Mouse (Mus musculus): Measurements from ENCODE around the gene Tfr2. TPM values are rescaled to one million over a fixed set of nuclear protein-coding genes. Genes with fewer than 3 reads are reported as not detected.

Tfr2 gene
- polyA plus RNA-seq, 1 experiment from 2014 or later, result 6.4 TPM

DNA sequence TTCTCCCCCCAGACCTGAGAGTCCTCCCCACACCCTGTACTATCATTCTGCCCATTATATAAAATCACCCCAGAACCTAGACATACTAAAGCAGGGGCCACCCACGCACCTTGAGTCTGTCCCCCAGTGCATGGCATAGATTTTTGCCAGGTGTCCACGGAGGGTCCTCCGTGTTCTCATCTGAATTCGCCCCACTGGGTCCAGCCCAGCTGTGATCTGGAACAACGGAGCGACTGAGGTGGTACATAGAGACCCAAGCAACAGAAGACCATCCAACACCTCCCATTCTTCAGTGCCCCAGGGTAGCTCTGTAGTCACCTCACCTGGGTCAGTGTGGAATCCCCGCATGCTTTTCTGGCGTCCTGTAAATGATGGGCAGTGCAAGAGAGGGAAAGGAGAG, 39.6 kb upstream of the Tfr2 start:
- peak overlapping the region; percentile 76 for H3K4me3 ChIP-seq
- peak overlapping the region; percentile 97 for H3K27ac ChIP-seq (replicated peaks)
- H3K4me2 ChIP-seq, result peak overlapping the region; percentile 82
- 57% methylated on average over 8 of the region's 8 CpGs for WGBS
- H3K9ac ChIP-seq, result peak overlapping the region; percentile 95
- H3K4me1 ChIP-seq (replicated peaks), result peaks cover 39% of the 10 kb centered on the region
- H3K9me3 ChIP-seq, result no peaks in the 10 kb centered on the region
- ATAC-seq (ENCODE audit: low FRiP score, low read depth), result no peak
- H3K36me3 ChIP-seq, result peaks cover 31% of the 10 kb centered on the region
- no peaks in the 10 kb centered on the region for H3K27me3 ChIP-seq

DNA sequence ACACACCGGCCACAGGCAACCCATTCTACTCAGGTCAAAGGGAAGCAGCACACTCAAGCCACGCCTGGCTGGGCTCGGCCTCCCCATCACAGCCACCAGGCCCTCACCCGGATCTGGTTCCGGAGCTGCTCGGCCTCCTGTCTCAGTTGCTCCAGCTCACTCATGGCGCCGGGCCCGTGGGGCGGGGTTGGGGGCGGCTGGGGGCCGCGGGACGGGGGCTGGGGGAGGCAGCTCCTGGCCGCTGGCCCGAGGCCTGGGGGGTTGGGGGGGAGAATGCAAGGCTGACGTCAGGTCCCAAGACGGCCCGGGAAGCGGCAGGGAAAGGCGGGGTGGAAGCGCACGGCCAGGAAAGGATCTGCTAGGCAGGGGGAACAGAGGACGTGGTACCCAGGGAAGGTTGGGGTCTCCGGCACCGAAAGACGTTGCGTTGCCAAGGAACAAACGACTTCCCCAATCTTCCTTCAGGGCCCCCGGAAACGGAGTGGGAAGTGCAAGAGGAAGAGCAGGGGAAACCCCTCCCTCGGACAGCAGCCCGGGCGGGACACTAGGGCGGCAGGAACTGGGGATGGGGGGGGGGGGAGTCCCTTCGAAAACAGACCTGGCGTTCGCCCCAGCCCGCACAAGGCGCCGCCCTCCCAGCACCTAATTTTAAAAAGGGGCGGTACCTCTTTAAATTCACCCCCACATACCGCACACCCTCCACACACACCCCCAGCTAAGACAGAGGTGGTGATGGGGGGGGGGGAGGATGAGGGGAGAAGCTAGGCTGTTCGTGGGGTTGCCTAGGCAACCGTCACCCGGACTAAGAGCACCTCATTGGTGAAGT, 38.8 kb upstream of the Tfr2 start:
- H3K36me3 ChIP-seq, result peaks cover 24% of the 10 kb centered on the region
- H3K4me1 ChIP-seq (replicated peaks), result peaks cover 39% of the 10 kb centered on the region
- H3K9me3 ChIP-seq, result no peaks in the 10 kb centered on the region
- WGBS, result under 1% methylated on average over 45 of the region's 46 CpGs
- H3K9ac ChIP-seq, result peak overlapping the region; percentile 95
- no peaks in the 10 kb centered on the region for H3K27me3 ChIP-seq
- H3K4me2 ChIP-seq, result peak overlapping the region; percentile 82
- peak overlapping the region; percentile 76 for H3K4me3 ChIP-seq
- peak; percentile 76 for ATAC-seq (ENCODE audit: low FRiP score, low read depth)
- peak overlapping the region; percentile 97 for H3K27ac ChIP-seq (replicated peaks)

DNA sequence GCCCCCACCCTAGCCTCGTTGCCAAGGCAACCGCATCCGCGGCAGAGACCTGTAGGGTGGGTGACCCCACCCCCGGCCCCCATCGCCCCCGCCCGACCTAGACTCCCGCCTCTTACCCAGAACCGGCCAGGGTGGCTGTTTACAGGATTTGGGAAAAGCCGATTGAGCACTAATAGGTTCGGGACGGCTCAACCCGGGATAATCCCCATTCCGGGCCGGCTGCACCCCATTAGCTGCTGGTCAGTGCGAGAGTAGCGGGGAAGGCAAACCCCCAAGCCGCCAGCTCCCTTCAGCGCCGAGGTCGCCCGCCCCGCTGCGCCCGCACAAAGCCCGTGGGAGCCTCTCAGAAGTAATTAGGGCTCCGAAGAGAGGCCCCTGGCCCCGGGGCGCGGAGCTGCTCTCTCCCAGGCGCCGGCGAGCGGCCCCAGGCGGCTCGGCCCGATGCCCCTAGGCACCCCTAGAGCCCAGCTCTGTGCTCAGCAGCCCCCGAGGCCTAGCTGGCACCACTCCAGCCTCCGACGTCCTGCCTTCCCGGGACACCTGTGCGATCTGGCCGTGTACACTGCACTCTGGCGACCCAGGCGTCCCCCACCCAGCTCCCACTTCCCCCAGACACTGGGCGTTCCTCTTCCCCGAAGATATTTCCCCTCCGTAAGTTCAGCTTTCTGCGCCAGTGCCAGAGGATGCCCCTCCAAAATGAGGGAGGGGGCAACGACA, 38.1 kb upstream of the Tfr2 start:
- Histone ChIP-seq H3K4me3 (peak overlapping the region; percentile 76), H3K4me2 (peak overlapping the region; percentile 82), H3K27me3 (no peaks in the 10 kb centered on the region), H3K9ac (peak overlapping the region; percentile 95), H3K4me1 (replicated peaks) (peaks cover 32% of the 10 kb centered on the region), H3K27ac (replicated peaks) (peak overlapping the region; percentile 97), H3K36me3 (peaks cover 21% of the 10 kb centered on the region), H3K9me3 (no peaks in the 10 kb centered on the region)
- WGBS, result under 1% methylated on average over 51 of the region's 51 CpGs
- ATAC-seq (ENCODE audit: low FRiP score, low read depth), result peak; percentile 16; the same call in 1 of the 2 replicates

DNA sequence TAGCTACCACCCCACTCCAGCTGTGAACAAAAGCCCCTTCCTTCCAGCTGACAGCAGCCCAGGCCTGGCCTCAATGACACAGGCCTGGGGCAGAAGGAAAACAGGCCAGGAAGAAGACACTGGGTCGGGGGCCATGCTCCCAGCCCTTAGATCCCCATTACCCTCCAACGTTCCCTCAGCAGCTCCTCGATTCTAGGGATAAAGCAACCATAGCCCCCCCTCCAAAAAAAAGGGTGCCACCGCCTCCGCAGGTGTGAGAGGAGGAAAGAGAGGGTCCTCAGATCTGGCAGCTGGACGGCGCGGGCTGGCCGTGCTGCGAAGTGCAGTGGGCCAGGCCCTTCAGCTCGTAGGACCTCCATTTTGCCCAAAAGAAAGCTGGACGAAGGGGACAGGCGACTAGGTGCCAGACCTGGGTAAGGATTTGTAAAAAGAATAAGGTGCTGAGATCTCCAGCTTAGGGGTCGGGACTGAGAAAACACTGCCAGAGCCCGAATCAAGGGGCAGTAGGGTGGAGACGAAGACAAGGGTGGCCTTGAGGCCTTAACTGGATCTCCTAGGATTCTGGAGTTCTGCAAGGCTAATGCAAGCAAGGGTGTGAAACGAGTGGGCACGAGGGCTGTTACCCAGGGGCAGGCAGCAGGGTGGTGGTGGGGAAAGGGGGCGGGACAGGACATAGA, 37.4 kb upstream of the Tfr2 start:
- Histone ChIP-seq H3K27me3 (no peaks in the 10 kb centered on the region), H3K9me3 (no peaks in the 10 kb centered on the region), H3K4me1 (replicated peaks) (peaks cover 30% of the 10 kb centered on the region), H3K4me3 (peak overlapping the region; percentile 76), H3K36me3 (peaks cover 20% of the 10 kb centered on the region), H3K9ac (peak overlapping the region; percentile 95), H3K27ac (replicated peaks) (peak overlapping the region; percentile 97), H3K4me2 (peak overlapping the region; percentile 82)
- 0 out of 2 replicates have a peak, but pooled peaks have one; percentile 4 for ATAC-seq (ENCODE audit: low FRiP score, low read depth)
- under 1% methylated on average over 19 of the region's 19 CpGs for WGBS

DNA sequence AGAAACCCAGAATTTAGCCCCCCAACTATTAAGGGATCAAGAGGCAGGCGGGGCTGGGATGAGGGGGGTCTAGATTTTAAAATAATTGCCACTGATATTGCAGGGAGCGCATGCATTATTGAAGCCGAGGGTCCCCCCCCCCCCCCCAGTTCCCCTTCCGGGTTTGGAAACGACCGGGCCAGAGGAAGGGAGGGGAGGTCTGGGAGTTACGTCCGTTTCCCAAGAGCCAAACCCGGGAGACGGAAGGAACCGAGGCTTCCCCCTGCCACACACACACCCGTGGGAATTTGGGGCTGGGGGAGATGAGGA, 36.9 kb upstream of the Tfr2 start:
- 1% methylated on average over 9 of the region's 12 CpGs for WGBS
- Histone ChIP-seq H3K27me3 (no peaks in the 10 kb centered on the region), H3K9me3 (no peaks in the 10 kb centered on the region), H3K36me3 (peaks cover 16% of the 10 kb centered on the region), H3K4me1 (replicated peaks) (peaks cover 30% of the 10 kb centered on the region), H3K4me2 (peak overlapping the region; percentile 82), H3K4me3 (peak overlapping the region; percentile 76), H3K9ac (peak overlapping the region; percentile 95), H3K27ac (replicated peaks) (peak overlapping the region; percentile 97)
- no peak for ATAC-seq (ENCODE audit: low FRiP score, low read depth)

- peak within 1 kb of the TSS; percentile 95 for H3K9ac ChIP-seq
- H3K27ac ChIP-seq (replicated peaks), result peak within 1 kb of the TSS; percentile 97
- peak within 1 kb of the TSS; percentile 82 for H3K4me2 ChIP-seq
- ATAC-seq (ENCODE audit: low FRiP score, low read depth), result peak; percentile 68
- H3K4me1 ChIP-seq (replicated peaks), result peaks cover 28% of the 10 kb centered on the region
- H3K36me3 ChIP-seq, result peaks cover 11% of the 10 kb centered on the region
- 0% methylated on average over 40 of the region's 40 CpGs for WGBS
- H3K9me3 ChIP-seq, result no peaks in the 10 kb centered on the region
- H3K4me3 ChIP-seq, result peak within 1 kb of the TSS; percentile 76
- H3K27me3 ChIP-seq, result no peaks in the 10 kb centered on the region
Observed at GRCm38 (mm10) chr5:137533117-137533827, 36.4 kb upstream of the Tfr2 start, which contains the start of the genes Epo and Gnb2. Epo (minus strand) TSS chr5:137533242. Gnb2 (minus strand) TSS chr5:137533510.

GRCm38 (mm10) chr5:137534762-137535161, 34.9 kb upstream of the Tfr2 start:
- 97% methylated on average over 3 of the region's 3 CpGs for WGBS
- Histone ChIP-seq H3K27me3 (no peaks in the 10 kb centered on the region), H3K36me3 (no peaks in the 10 kb centered on the region), H3K27ac (replicated peaks) (no peak overlapping the region), H3K4me2 (no peak overlapping the region), H3K4me3 (no peak overlapping the region), H3K9ac (no peak overlapping the region), H3K9me3 (no peaks in the 10 kb centered on the region), H3K4me1 (replicated peaks) (peaks cover 13% of the 10 kb centered on the region)
- no peak for ATAC-seq (ENCODE audit: low FRiP score, low read depth)

DNA sequence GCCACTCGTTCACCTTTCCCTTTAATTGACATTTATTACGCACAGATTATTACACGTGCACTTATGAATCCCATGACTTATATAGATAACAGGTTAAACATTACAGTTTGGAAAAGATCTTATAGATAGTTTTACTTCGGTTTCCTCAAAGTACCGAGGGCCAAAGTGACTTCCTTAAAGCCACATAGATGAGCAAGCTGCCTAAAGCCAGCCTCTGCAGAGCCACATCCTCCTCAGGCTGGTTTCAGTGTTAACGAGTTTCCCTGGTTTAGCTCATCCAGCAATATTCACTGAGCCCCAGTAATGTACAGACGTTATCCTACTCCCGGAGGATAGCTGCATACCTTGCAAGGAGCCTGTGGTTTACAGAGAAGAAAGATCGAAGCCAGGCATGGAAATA, 34.3 kb upstream of the Tfr2 start:
- H3K4me3 ChIP-seq, result no peak overlapping the region
- ATAC-seq (ENCODE audit: low FRiP score, low read depth), result no peak
- peaks cover 8% of the 10 kb centered on the region for H3K4me1 ChIP-seq (replicated peaks)
- H3K4me2 ChIP-seq, result no peak overlapping the region
- WGBS, result 87% methylated on average over 9 of the region's 9 CpGs
- no peaks in the 10 kb centered on the region for H3K27me3 ChIP-seq
- no peaks in the 10 kb centered on the region for H3K9me3 ChIP-seq
- H3K9ac ChIP-seq, result no peak overlapping the region
- no peak overlapping the region for H3K27ac ChIP-seq (replicated peaks)
- no peaks in the 10 kb centered on the region for H3K36me3 ChIP-seq

DNA sequence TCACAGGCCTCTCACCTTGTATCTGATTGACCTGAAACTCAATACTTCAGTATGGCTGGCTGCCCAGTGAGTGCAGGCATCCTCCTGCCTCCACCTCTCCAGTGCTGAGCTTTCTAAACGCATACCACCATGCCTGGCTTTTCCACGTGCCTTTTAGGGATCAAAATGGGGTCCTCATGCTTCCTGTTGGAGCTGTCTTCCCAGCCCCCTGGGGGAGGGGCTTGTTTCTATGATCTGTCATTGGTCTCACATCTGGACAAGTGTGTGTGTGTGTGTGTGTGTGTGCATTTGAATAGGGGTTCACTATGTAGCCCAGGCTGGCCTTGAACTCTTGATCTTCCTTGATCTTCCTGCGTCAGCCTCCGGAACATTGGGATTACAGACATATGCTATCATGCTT, 32.2 kb upstream of the Tfr2 start:
- ATAC-seq (ENCODE audit: low FRiP score, low read depth), result no peak

GRCm38 (mm10) chr5:137539291-137539801, 30.3 kb upstream of the Tfr2 start:
- no peaks in the 10 kb centered on the region for H3K9me3 ChIP-seq
- 0 out of 2 replicates have a peak overlapping the region, but pooled peaks have one; percentile 50 for H3K27ac ChIP-seq (replicated peaks)
- no peaks in the 10 kb centered on the region for H3K36me3 ChIP-seq
- H3K9ac ChIP-seq, result no peak overlapping the region
- no peak overlapping the region for H3K4me2 ChIP-seq
- H3K27me3 ChIP-seq, result no peaks in the 10 kb centered on the region
- H3K4me3 ChIP-seq, result no peak overlapping the region
- no peaks in the 10 kb centered on the region for H3K4me1 ChIP-seq (replicated peaks)
- WGBS, result 43% methylated on average over 7 of the region's 7 CpGs
- peak; percentile 57; the same call in 1 of the 2 replicates for ATAC-seq (ENCODE audit: low FRiP score, low read depth)

More for the DNA sequence above, 32.2 kb upstream of the Tfr2 start:
- Histone ChIP-seq H3K9ac (no peak overlapping the region), H3K27ac (replicated peaks) (no peak overlapping the region), H3K4me2 (no peak overlapping the region), H3K9me3 (no peaks in the 10 kb centered on the region), H3K4me3 (no peak overlapping the region), H3K36me3 (no peaks in the 10 kb centered on the region), H3K27me3 (no peaks in the 10 kb centered on the region), H3K4me1 (replicated peaks) (peaks cover 4% of the 10 kb centered on the region)
- WGBS, result 72% methylated on average over 4 of the region's 4 CpGs

GRCm38 (mm10) chr5:137540991-137541390, 28.6 kb upstream of the Tfr2 start:
- H3K27me3 ChIP-seq, result no peaks in the 10 kb centered on the region
- 79% methylated on average over 6 of the region's 6 CpGs for WGBS
- no peak overlapping the region for H3K4me3 ChIP-seq
- H3K36me3 ChIP-seq, result no peaks in the 10 kb centered on the region
- H3K4me1 ChIP-seq (replicated peaks), result no peaks in the 10 kb centered on the region
- H3K9ac ChIP-seq, result no peak overlapping the region
- H3K27ac ChIP-seq (replicated peaks), result no peak overlapping the region
- no peak overlapping the region for H3K4me2 ChIP-seq
- no peaks in the 10 kb centered on the region for H3K9me3 ChIP-seq
- no peak for ATAC-seq (ENCODE audit: low FRiP score, low read depth)

All from hindbrain, embryonic 15.5 days (tissue).